20 mouse cellular contexts compared by ENCODE assay signal in the genomic region with DNA sequence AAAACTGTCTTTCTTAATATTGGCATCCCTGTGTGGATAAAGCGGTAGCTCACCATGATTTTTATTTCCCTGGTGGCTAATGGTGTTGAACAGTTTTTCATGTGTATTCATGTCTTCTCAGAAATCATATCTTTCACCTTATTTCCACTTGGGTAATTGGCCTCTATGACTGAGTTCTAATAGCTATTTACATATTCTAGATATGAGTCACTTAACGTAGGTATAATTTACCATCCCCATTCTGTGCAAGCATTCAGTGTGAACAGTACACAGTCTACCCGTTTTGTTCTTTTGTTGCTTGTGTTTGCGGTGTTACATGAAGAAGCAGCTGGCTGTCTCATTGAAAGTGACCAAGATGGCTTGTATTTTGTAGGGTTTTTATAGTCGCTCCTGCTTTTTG. TPM values are rescaled to one million over a fixed set of nuclear protein-coding genes. Genes with fewer than 3 reads are reported as not detected.
DNase-seq lines count a peak whose midpoint lies in the region; ATAC-seq and TF ChIP-seq lines count a peak whose summit lies in the region.
"Had no signal": no experiment of that assay in that cellular context is flagged by ENCODE, and none has a peak within 500 bp of the region (broad histone marks: within the 10 kb centered on the region; RNA-seq: fewer than 3 reads in every experiment).

No protein-coding gene starts in this region.

- H3K4me1 ChIP-seq in forebrain, postnatal 0 days (ENCODE audit: insufficient read depth), result no peaks in the 10 kb centered on the region
- H3K4me1 ChIP-seq in midbrain, embryonic 10.5 days, result no peaks in the 10 kb centered on the region
- H3K4me1 ChIP-seq: embryonic facial prominence, embryonic 10.5 days; embryonic facial prominence, embryonic 12.5 days; forebrain, embryonic 13.5 days; forebrain, embryonic 15.5 days had no signal

- H3K4me3 ChIP-seq in forebrain, postnatal 0 days (ENCODE audit: low read depth, low read length), result no peak overlapping the region
- H3K4me3 ChIP-seq in midbrain, embryonic 10.5 days, result no peak overlapping the region
- H3K4me3 ChIP-seq: embryonic facial prominence, embryonic 10.5 days; embryonic facial prominence, embryonic 12.5 days; forebrain, embryonic 13.5 days; forebrain, embryonic 15.5 days had no signal

- TF ChIP-seq CTCF in forebrain, postnatal 0 days (IDR thresholded peaks at IDR 0.05; ENCODE audit: low read depth), result no peak

- peaks cover 4% of the 10 kb centered on the region; the same call in 1 of the 2 replicates for H3K36me3 ChIP-seq in forebrain, postnatal 0 days (ENCODE audit: insufficient read depth)
- no peaks in the 10 kb centered on the region for H3K36me3 ChIP-seq in midbrain, embryonic 10.5 days
- H3K36me3 ChIP-seq: embryonic facial prominence, embryonic 10.5 days; embryonic facial prominence, embryonic 12.5 days; forebrain, embryonic 15.5 days; G1E had no signal

- no peak overlapping the region for H3K27ac ChIP-seq in forebrain, postnatal 0 days (ENCODE audit: low read depth, low read length)
- no peak overlapping the region for H3K27ac ChIP-seq in midbrain, embryonic 10.5 days (replicated peaks)
- H3K27ac ChIP-seq: embryonic facial prominence, embryonic 10.5 days; embryonic facial prominence, embryonic 12.5 days; forebrain, embryonic 13.5 days; forebrain, embryonic 15.5 days had no signal

- ATAC-seq in CD4-positive, CD25-positive, alpha-beta regulatory T cell, adult 4 months, result peak; percentile 73
- peak; percentile 58 for ATAC-seq in inflammation-experienced regulatory T-cells, adult 6 months
- no peak for ATAC-seq in forebrain, postnatal 0 days
- ATAC-seq: forebrain, embryonic 13.5 days; forebrain, embryonic 15.5 days had no signal

- H3K9ac ChIP-seq in forebrain, postnatal 0 days, result no peak overlapping the region
- H3K9ac ChIP-seq: embryonic facial prominence, embryonic 12.5 days; forebrain, embryonic 13.5 days; forebrain, embryonic 15.5 days had no signal

- H3K9me3 ChIP-seq in forebrain, postnatal 0 days (ENCODE audit: low read length), result no peaks in the 10 kb centered on the region
- no peaks in the 10 kb centered on the region for H3K9me3 ChIP-seq in midbrain, embryonic 10.5 days (replicated peaks)
- H3K9me3 ChIP-seq: embryonic facial prominence, embryonic 10.5 days; embryonic facial prominence, embryonic 12.5 days; forebrain, embryonic 13.5 days; forebrain, embryonic 15.5 days; G1E had no signal

- WGBS in forebrain, postnatal 0 days, result 70% methylated on average over 5 of the region's 5 CpGs
- WGBS in midbrain, embryonic 10.5 days, result 92% methylated on average over 5 of the region's 5 CpGs

- H3K27me3 ChIP-seq in forebrain, postnatal 0 days (ENCODE audit: insufficient read depth, low read length), result no peaks in the 10 kb centered on the region
- H3K27me3 ChIP-seq in midbrain, embryonic 10.5 days (ENCODE audit: low read depth, poor library complexity, severe bottlenecking), result no peaks in the 10 kb centered on the region
- H3K27me3 ChIP-seq: embryonic facial prominence, embryonic 12.5 days; forebrain, embryonic 13.5 days; forebrain, embryonic 15.5 days had no signal

- H3K4me2 ChIP-seq in forebrain, postnatal 0 days (ENCODE audit: low read depth), result no peak overlapping the region
- H3K4me2 ChIP-seq: embryonic facial prominence, embryonic 12.5 days; forebrain, embryonic 13.5 days; forebrain, embryonic 15.5 days had no signal

- peak; percentile 14 for DNase-seq in Muller cell, postnatal 12 days (ENCODE audit: inconsistent ontology term)
- DNase-seq in forebrain, postnatal 0 days, result no peak
- DNase-seq in spleen, adult 12 weeks (ENCODE audit: low spot score), result no peak
- DNase-seq in midbrain, embryonic 10.5 days (ENCODE audit: low spot score), result no peak
- DNase-seq: adrenal gland, adult 8-10 months; adrenal gland, postnatal 14 days; adrenal gland, postnatal 36 days; cerebellum, adult 11-12 months; cerebellum, adult 2 months; cerebellum, adult 9-10 months; cerebellum, postnatal 10 days; cerebellum, postnatal 25 days had no signal

RNA-seq across cellular contexts. Expression of a gene that starts 14.1 kb away (rescaled TPM):
- 1 to 10 TPM; 2.4 to 3.3 TPM for polyA plus RNA-seq in CD4-positive, CD25-positive, alpha-beta regulatory T cell, adult 4 months (2017; shearing (Covaris generic))
- polyA plus RNA-seq in inflammation-experienced regulatory T-cells, adult 6 months (2017; shearing (Covaris generic)), result 1 to 10 TPM in 1 of 3 experiments, under 1 TPM in 1, not detected in 1; 0.99 to 1.4 TPM
- 40.1 and 41.1 TPM in 2 replicates for total RNA-seq in forebrain, postnatal 0 days (2014; rRNA removed)
- polyA plus RNA-seq in forebrain, postnatal 0 days (2015; fragmentation: Nextera tagmentation; extraction: Ambion mirVana), result 15.3 and 22.8 TPM in 2 replicates
- 2.2 and 3.8 TPM in 2 replicates for polyA plus RNA-seq in midbrain, embryonic 10.5 days (2016; fragmentation: Nextera tagmentation; extraction: Ambion mirVana)
- polyA plus RNA-seq: C2C12, G1E had no signal
